Mouse (Mus musculus) frontal cortex, postnatal 14 days (tissue): Measurements from ENCODE around the gene Synpr.

Experiments
- DNase-seq, 2 experiments: peaks; one replicate each; pipeline ENCODE4 v3.0.0; 2022; ENCODE audit warnings: low spot score in 2 of 2

The Synpr gene

DNA sequence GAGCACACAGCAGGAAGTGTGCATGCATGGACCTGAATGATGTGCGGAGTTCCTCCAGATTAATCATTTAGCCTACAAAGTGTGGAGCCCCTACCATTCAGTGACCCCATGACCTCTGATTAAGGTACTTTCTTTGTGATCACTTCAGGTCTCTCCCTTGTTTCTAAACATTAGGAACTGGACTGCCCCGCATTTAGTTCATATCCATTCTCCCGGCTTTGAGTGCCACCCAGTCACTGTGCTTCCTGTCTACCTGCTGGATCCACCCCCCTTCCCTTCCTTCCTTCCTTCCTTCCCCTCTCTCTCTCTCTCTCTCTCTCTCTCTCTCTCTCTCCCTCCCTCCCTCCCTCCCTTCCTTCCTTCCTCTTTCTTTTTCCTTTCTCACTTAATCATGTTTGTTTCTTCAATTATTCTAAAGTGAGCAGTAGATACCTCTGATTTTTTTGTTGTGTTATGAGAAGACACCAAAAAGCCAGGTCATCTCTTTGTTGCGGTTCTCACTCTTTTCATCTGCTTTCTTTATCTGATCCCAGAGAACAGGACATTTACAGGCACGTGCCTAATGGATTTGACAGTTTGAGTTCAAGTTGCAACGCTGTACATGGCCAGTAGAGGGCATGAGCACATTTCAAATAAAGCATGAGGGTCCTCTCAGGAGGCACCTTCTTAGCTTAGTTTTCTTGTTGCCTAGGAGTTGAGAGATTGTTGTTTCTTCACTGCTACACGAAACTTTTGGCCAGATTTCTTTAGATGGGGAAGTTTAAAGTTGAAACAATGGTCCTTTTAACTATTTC is 71.2 kb downstream of the Synpr start:
- peak in 1 of 2 experiments; percentile 66 for DNase-seq

- DNase-seq: no peak
Observed at GRCm38 (mm10) chr14:13357101-13357667, 72.6 kb downstream of the Synpr start.

- no peak for DNase-seq
Observed at GRCm38 (mm10) chr14:13358037-13358436, 73.5 kb downstream of the Synpr start.

- no peak for DNase-seq
Observed at GRCm38 (mm10) chr14:13361184-13361583, 76.6 kb downstream of the Synpr start.

DNA sequence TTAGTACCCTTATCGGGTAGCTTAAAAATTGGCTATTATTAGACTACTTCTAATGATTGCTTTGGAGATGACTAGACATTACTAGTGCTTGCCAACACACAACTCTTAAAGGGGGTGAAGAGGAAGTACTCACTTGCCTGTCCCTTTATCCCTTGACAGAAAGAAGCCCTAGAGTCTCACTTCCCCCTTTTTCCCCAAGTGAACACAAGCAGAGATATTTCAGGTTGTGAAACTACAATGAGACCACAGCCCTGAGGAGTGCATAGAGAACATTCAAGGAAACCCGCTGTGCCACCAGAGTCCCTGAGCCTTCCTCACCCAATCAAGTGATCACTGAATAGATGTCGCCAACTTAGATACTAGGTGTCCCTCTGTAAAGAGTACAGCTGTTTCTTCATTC is 77.1 kb downstream of the Synpr start:
- no peak for DNase-seq

DNA sequence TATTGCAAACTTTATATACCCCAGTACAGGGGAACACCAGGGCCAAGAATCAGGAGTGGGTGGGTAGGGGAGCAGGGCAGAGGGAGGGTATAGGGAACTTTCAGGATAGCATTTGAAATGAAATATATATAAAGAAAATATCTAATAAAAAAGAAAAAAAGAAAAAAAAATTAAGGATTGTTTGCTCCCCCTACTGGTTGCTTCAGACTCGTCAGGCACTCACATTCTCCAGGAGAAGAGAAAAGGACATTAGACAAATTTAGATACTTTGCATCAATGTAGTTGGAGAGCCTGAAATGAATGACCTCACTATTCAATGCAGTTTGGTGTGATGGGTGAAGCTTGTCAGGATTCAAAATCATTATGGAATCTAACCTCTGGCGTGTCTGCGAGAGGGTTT is 83.7 kb downstream of the Synpr start:
- DNase-seq: no peak

DNA sequence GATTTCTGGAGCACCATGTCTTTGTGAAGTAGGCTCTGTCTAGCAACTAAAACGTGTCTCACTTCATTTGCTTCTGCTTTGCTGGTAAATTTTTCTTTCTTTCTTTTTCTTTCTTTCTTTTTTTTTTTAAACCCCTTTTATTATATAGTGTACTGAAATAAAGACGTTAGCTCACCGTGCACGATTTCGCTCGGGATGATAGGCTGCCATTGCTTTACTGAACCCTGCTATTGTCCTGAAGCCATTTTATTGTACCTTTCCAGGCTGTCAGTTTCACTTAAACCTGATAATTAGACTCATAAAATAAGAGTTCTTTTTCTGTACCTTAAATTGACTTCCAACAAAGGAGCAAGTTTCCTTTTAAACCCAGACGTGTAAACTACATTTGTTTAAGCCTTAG is 104.5 kb downstream of the Synpr start:
- DNase-seq: no peak

- DNase-seq: no peak
Observed at GRCm38 (mm10) chr14:13389954-13390353, 105.4 kb downstream of the Synpr start.

DNA sequence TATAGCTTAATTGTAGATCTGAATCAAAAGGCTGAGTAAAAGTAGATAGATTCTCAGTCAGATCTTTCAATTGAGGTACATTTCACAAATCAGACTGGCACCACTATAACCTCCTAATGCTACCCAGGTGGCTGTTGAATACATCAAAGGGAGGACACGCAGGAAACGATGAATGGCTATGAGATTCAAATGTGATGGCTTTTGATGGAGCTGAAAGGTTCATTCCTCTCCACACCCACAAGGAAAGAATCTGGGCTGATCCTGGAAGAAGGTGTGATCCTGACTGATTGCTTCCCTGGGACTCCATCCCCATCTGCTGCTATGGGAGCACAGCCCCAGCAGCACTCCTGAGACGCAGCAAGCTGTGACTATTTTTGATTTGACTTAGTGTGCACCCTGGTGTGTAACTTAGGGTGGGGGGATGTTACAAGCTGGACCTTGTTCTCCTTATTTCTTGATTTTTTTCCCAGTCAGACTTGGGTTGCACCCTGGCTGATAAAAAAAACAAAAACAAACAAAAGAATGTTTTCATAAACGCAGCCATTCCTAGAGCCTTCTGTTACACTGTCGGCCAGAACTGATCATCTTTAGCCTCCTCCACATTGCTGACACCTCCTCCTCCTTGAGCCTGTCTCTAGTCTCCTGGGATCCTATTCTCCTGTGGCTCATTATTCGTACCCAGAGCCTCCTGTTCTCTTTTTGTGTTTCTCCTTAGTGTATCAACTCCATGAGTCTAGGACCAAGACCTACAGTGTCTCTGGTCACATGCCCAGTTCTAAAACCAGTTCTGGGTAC is 114.8 kb downstream of the Synpr start:
- no peak for DNase-seq

GRCm38 (mm10) chr14:13411636-13412035 is 127.1 kb downstream of the Synpr start:
- no peak for DNase-seq

- DNase-seq: no peak
Observed at GRCm38 (mm10) chr14:13440723-13441122, 156.1 kb downstream of the Synpr start.

DNA sequence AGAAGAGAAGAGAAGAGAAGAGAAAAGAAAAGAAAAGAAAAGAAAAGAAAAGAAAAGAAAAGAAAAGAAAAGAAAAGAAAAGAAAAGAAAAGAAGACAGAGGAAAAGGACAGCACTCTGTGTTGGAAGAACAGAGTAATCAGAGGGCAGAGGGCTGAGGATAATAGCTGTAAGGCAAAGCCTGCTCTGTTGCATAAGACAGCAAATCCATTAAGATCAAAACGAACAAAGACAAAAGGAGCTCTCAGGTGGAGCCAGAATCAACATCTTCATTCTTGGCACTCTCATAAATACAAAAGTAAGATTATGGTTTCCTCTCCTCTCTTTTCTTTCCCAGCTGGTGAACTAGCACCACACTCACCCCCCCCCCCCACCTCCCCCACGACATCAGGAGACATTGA is 160.3 kb downstream of the Synpr start:
- no peak for DNase-seq

DNA sequence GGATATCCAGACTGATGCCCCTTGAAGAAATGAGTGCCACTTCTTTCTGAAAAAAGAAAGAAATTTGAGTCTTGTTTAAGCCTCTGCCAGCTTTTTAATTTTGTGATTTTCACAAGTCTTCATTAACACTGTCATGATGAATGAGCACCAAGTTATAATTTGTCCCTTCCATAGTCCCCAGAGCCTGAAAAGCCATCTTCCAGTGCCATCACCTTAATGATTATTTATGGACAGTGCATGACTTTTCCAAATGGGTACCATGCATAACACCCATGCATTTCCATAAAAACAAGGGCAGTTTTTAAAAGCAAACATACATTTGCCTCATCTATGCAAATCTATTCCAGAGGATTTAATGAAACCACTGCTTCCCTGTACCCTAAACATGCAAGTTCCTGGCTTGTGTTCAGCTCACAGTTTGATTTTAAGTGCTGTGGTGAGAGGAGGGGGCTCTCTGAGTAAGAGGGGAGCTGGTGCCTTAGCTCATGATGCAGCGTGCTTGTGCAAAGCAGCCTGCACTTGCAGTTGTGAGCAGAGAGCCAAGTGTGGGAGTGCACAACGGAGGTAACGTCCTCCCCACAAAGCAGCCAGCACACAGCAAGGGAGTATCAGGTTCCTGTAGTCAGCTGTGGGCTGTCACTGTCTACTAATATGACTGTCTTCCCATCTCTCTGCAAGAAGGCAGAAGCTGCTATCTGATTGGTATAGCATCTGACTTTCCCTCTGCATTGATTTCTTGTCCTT is 169.1 kb downstream of the Synpr start:
- peak in 1 of 2 experiments; percentile 5 for DNase-seq

GRCm38 (mm10) chr14:13454991-13455390 is 170.4 kb downstream of the Synpr start:
- no peak for DNase-seq

DNA sequence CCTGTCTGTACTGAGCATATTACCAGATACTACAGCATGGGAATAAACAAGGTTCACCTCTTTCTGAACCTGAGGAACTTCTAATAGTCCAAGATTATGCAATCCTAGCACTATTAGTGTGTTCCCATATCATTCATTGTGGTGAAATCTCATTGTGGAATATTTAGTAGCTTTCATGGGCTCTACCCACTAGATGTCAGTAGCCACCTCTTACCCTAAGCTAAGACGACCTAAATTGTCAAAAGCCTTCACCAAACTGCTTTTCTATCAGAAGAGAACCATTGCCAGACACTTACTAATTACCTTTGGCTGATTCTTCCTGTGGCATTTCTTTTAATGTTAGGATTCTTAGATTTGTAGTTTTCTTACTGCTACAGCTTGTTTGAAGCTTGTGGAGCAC is 174.8 kb downstream of the Synpr start:
- no peak for DNase-seq

GRCm38 (mm10) chr14:13469211-13469610 is 184.6 kb downstream of the Synpr start:
- DNase-seq: no peak

DNA sequence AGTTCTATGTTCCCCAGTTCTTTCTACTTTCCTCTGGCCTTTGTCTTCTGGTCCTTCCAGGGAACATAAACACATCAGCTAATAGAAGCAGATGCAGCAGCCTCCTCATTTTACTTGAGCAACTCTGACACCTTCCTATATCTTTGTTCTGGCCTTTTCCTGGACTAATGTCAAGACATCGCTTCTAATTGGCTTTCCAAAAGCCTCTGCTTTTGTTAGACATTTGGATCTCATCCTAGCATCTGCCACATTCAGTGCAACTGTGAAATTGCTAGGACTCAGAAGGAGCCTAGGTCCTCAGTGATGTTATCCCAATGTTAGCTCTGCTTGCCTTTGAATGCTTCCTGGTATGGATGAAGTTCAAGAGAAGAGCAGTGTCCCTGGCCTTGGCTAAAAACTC is 193.2 kb downstream of the Synpr start:
- DNase-seq: no peak

DNA sequence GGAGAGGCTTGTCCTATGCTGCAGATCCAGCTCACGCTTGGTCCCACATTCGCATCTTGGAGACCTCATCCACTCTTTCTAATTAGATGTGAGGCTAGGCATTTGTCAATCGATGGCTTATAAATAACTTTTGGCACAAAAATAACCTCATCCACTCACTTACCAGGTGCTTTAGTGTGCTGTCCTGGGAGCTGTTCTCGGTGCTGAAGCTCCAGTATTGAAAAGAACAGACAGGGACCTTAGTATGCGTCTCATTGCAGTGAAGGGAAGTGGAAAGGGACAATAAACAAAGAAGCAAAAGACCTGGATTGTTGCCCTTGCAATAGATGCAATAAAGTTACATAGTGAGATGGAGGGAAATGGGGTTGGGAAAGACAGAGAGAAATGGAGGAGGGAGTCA is 220.8 kb downstream of the Synpr start:
- DNase-seq: no peak

- no peak for DNase-seq
Observed at GRCm38 (mm10) chr14:13518608-13519139, 234.1 kb downstream of the Synpr start.

- DNase-seq: no peak
Observed at GRCm38 (mm10) chr14:13519239-13520011, 234.8 kb downstream of the Synpr start.

DNA sequence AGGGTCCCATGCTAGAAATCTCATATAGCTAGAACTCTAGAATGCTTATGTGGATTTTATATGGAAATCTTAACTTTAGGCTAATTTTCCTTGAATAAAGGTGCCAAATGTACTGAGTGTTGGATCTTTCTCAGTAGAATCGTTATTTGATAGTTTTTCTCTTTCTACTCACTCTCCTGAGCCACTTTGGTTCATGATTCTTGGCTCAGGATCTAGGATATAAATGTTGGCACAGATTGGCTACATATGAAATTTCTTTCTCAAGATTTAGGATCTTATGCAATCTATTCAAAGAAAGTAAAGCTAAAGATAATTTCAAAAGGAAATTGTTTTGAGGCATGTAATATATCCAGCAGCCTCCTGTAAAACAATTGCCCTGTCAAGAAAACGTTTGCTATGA is 263.2 kb downstream of the Synpr start:
- DNase-seq: no peak
